Mouse (Mus musculus): ENCODE measurements around the gene 4930562C15Rik. TPM values are rescaled to one million over a fixed set of nuclear protein-coding genes. Genes with fewer than 3 reads are reported as not detected.
"Not testable (repeated sequence)": the region's sequence is repeated elsewhere in the genome, so short reads cannot be mapped to it uniquely, and the experiment has no call there.

4930562C15Rik gene
- polyA plus RNA-seq, 1 experiment from 2014 or later = 0.36 TPM

DNA sequence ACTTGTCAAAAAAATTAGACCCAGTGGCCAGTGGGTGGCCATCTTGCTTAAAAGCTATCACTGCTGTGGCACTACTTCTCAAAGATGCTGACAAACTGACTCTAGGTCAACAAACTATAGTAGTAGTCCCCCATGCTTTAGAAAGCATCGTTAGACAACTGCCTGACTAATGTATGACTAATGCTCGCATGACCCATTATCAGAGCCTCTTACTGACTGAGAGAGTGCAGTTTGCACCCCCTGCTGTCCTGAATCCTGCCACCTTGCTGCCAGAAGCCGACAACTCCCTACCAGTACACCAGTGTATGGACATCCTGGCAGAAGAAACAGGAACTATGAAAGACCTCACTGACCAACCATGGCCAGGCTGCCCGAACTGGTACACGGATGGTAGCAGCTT, 10.8 kb upstream of the 4930562C15Rik start:
- not testable (repeated sequence) for H3K27ac ChIP-seq (ENCODE audit: low read depth, low read length); DNase-seq (ENCODE audit: low spot score); ATAC-seq (replicated peaks; ENCODE audit: low FRiP score); H3K4me3 ChIP-seq (ENCODE audit: low read depth, low read length); H3K4me1 ChIP-seq (replicated peaks; ENCODE audit: control insufficient read depth, insufficient read depth, low read length); H3K4me2 ChIP-seq (ENCODE audit: low read depth, low read length, severe bottlenecking); H3K36me3 ChIP-seq (ENCODE audit: control insufficient read depth, insufficient read depth, low read length); H3K9me3 ChIP-seq (ENCODE audit: control insufficient read depth, low read length); H3K27me3 ChIP-seq (ENCODE audit: control insufficient read depth, insufficient read depth, low read length); H3K9ac ChIP-seq (ENCODE audit: low read length)
- WGBS = 82% methylated on average over 5 of the region's 5 CpGs

DNA sequence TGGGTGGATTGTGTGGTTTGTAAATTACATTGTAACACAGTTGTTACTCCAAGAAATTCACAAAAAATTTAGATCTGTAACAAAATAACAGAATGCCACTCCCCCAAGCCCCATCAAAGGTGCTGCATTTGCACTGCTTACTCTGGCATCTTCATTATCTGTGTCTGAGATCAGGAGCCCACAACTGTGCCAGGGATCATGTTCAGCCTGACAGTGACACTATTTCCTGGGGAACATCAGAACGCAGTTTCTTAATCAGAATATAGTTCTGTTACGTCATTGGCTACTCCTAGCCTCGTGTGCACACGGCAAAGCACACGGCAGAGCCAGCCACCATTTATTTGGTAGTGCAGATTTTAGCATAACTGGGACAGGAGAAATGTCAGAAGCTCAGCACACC, 7.6 kb upstream of the 4930562C15Rik start:
- WGBS = 91% methylated on average over 5 of the region's 5 CpGs
- Histone ChIP-seq H3K4me3 (ENCODE audit: low read depth, low read length) (no peak overlapping the region), H3K9ac (ENCODE audit: low read length) (no peak overlapping the region), H3K36me3 (ENCODE audit: control insufficient read depth, insufficient read depth, low read length) (no peaks in the 10 kb centered on the region), H3K4me1 (replicated peaks; ENCODE audit: control insufficient read depth, insufficient read depth, low read length) (no peaks in the 10 kb centered on the region), H3K9me3 (ENCODE audit: control insufficient read depth, low read length) (no peaks in the 10 kb centered on the region), H3K27ac (ENCODE audit: low read depth, low read length) (no peak overlapping the region), H3K27me3 (ENCODE audit: control insufficient read depth, insufficient read depth, low read length) (no peaks in the 10 kb centered on the region), H3K4me2 (ENCODE audit: low read depth, low read length, severe bottlenecking) (no peak overlapping the region)
- no peak for ATAC-seq (replicated peaks; ENCODE audit: low FRiP score)
- no peak for DNase-seq (ENCODE audit: low spot score)

DNA sequence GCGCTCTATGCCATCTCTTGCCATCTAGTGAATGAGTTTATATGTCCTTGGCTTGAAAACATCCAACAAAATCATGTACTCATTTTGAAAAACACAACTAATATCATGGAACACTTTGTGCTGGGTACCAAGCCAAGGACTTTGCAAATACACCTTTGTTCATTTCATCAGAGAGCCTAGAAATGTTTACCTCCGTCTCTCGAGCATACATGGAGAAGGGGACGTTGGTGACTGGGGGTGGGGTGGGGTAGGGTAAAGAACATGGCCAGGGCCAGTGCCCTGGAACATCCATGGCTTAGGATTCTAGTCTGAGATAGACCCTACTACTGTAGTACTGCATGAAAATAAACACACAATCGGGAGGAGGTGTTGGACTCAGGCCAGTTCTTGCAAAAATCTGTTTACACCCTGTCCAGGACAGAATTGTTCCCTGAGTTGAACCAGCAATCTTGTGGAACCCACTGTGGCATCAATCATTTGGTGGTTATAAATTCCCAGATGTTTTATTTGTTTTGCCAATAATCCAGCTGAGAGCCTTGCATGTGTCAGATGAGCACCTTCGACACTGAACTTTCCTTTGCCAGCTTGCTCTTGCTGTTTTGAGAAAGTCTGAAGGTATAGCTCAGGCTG, 5.8 kb upstream of the 4930562C15Rik start:
- Histone ChIP-seq H3K9ac (ENCODE audit: low read length) (no peak overlapping the region), H3K27me3 (ENCODE audit: control insufficient read depth, insufficient read depth, low read length) (no peaks in the 10 kb centered on the region), H3K4me1 (replicated peaks; ENCODE audit: control insufficient read depth, insufficient read depth, low read length) (no peaks in the 10 kb centered on the region), H3K27ac (ENCODE audit: low read depth, low read length) (no peak overlapping the region), H3K9me3 (ENCODE audit: control insufficient read depth, low read length) (no peaks in the 10 kb centered on the region), H3K4me3 (ENCODE audit: low read depth, low read length) (no peak overlapping the region), H3K36me3 (ENCODE audit: control insufficient read depth, insufficient read depth, low read length) (no peaks in the 10 kb centered on the region), H3K4me2 (ENCODE audit: low read depth, low read length, severe bottlenecking) (no peak overlapping the region)
- WGBS = 81% methylated on average over 6 of the region's 6 CpGs
- DNase-seq (ENCODE audit: low spot score) = no peak
- ATAC-seq (replicated peaks; ENCODE audit: low FRiP score) = no peak

DNA sequence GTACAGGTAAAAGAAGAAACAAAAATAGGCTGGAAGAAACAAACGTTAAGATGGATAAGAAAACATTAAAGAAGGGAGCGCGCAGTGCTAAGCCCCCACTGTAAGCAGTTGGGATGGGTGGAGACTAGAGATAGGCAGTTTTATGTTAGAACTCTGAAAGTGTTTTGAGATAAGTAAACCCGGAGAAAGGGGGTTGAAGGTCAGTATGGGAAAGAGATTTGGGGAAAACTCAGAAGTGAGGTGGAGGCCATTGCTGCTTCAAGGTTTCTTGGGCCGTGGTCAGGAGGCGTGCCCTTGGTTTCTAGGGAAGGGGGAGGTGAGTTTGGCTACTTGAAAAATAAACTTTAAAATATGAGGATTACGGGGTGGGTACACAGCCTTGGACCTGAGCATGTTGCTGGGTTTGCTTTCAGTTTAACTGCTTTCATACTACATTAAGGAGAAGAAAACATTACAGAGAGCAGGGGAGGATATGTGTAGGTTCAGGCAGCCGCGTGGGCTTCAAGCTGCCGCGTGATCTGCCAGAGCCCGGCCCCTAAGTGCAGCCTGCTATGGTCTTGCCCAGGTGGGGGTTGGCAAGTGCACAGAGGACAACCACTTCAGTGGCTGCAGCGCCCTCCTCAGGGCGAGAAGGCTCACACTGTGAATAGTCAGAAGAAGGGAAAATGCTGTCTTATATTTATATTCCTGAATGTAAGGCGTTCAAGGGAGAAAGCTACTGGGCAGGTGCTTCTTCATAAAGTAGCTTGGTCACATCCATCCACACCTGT, 3.4 kb upstream of the 4930562C15Rik start:
- H3K9ac ChIP-seq (ENCODE audit: low read length) = no peak overlapping the region
- no peaks in the 10 kb centered on the region for H3K27me3 ChIP-seq (ENCODE audit: control insufficient read depth, insufficient read depth, low read length)
- no peak for DNase-seq (ENCODE audit: low spot score)
- H3K4me2 ChIP-seq (ENCODE audit: low read depth, low read length, severe bottlenecking) = no peak overlapping the region
- no peaks in the 10 kb centered on the region for H3K36me3 ChIP-seq (ENCODE audit: control insufficient read depth, insufficient read depth, low read length)
- H3K4me1 ChIP-seq (replicated peaks; ENCODE audit: control insufficient read depth, insufficient read depth, low read length) = no peaks in the 10 kb centered on the region
- no peaks in the 10 kb centered on the region for H3K9me3 ChIP-seq (ENCODE audit: control insufficient read depth, low read length)
- H3K27ac ChIP-seq (ENCODE audit: low read depth, low read length) = no peak overlapping the region
- no peak overlapping the region for H3K4me3 ChIP-seq (ENCODE audit: low read depth, low read length)
- WGBS = 73% methylated on average over 15 of the region's 15 CpGs
- no peak for ATAC-seq (replicated peaks; ENCODE audit: low FRiP score)

DNA sequence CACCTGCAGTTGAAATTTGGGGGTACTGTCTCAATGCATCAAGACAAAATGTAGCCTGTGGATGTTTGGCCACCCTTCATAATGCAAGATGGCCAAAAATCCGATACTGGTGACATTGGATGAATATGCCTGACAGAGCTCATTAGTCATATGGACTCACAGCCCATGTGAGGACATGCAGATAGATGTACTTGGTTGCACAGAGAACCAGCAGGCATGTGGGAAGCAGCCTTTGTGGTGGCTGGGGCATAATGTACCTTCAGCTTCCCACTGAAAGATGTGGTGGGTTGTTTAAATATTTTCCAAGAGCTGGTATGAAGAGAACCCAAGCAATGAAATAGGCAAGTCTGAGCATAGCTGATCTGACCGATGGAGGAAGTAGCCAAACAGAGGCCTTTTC, 1.4 kb upstream of the 4930562C15Rik start:
- Histone ChIP-seq H3K9ac (ENCODE audit: low read length) (no peak overlapping the region), H3K4me3 (ENCODE audit: low read depth, low read length) (no peak overlapping the region), H3K4me1 (replicated peaks; ENCODE audit: control insufficient read depth, insufficient read depth, low read length) (no peaks in the 10 kb centered on the region), H3K27ac (ENCODE audit: low read depth, low read length) (no peak overlapping the region), H3K9me3 (ENCODE audit: control insufficient read depth, low read length) (no peaks in the 10 kb centered on the region), H3K27me3 (ENCODE audit: control insufficient read depth, insufficient read depth, low read length) (no peaks in the 10 kb centered on the region), H3K36me3 (ENCODE audit: control insufficient read depth, insufficient read depth, low read length) (no peaks in the 10 kb centered on the region), H3K4me2 (ENCODE audit: low read depth, low read length, severe bottlenecking) (no peak overlapping the region)
- ATAC-seq (replicated peaks; ENCODE audit: low FRiP score) = no peak
- DNase-seq (ENCODE audit: low spot score) = no peak
- WGBS = 82% methylated on average over 2 of the region's 2 CpGs

DNA sequence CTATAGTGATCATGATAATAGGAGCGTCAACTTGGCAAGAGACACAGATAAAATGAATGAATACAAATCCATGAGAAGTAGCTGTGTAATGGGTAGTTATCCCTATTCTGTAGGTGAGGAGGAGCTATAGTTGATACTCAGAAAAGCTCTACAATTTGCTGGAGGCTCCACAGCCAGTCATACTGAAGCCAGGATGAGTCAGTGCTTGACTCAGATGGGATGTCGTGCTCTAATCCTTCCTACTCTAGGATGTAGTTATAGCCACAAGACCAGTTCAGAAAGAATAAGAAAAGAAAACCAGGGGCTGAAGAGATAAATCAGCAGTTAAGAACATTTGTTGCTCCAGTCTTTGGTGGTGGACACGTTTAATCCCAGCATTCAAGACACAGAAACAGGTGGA, 2.4 kb downstream of the 4930562C15Rik start:
- H3K9ac ChIP-seq (ENCODE audit: low read length) = no peak overlapping the region
- 80% methylated on average over 3 of the region's 3 CpGs for whole genome bisulfite sequencing
- H3K4me1 ChIP-seq (replicated peaks; ENCODE audit: control insufficient read depth, insufficient read depth, low read length) = no peaks in the 10 kb centered on the region
- H3K9me3 ChIP-seq (ENCODE audit: control insufficient read depth, low read length) = no peaks in the 10 kb centered on the region
- no peak overlapping the region for H3K4me3 ChIP-seq (ENCODE audit: low read depth, low read length)
- no peak overlapping the region for H3K4me2 ChIP-seq (ENCODE audit: low read depth, low read length, severe bottlenecking)
- no peaks in the 10 kb centered on the region for H3K27me3 ChIP-seq (ENCODE audit: control insufficient read depth, insufficient read depth, low read length)
- no peak for ATAC-seq (replicated peaks; ENCODE audit: low FRiP score)
- H3K36me3 ChIP-seq (ENCODE audit: control insufficient read depth, insufficient read depth, low read length) = no peaks in the 10 kb centered on the region
- H3K27ac ChIP-seq (ENCODE audit: low read depth, low read length) = no peak overlapping the region
- no peak for DNase-seq (ENCODE audit: low spot score)

DNA sequence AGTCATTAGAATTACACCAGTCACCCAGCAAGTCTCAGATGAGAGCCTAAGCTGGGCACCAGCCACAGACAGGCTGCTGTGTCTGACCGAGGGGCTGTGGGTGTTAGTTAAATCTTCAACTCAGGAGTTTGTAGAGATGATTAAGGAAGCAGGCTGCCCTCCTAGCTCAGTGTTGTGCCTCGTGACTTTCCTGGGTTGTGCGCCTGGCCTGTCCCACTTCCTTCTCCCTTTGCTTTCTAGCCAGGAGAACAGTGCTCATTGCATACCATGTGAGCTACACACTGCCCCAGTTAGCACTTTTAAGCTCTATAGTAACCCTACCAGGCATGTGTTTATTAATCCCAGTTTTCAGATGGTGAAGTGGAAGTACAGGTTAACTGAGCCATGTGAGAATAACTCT, 4.3 kb downstream of the 4930562C15Rik start:
- no peaks in the 10 kb centered on the region for H3K27me3 ChIP-seq (ENCODE audit: control insufficient read depth, insufficient read depth, low read length)
- ATAC-seq (replicated peaks; ENCODE audit: low FRiP score) = no peak

DNA sequence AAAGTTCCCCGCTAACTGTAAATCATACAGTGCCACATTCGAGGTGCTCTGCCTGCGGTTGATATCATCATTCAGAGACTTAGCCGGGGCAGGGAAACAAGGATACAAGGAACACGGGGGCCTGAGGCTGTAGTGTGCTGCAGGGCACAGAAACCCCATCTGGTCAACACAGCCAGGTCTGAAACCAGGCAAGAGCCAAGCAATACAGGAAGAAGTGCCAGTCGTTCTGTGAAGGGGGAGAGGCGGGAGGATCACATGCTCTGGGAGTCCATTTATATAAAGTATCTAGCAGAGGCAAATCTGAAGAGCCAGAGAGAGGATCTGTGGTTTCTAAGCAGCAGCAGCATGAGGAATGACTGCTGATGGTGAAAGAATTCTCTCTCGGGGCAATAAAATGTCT, 5.0 kb downstream of the 4930562C15Rik start:
- no peak overlapping the region for H3K9ac ChIP-seq (ENCODE audit: low read length)
- no peak for ATAC-seq (replicated peaks; ENCODE audit: low FRiP score)
- H3K9me3 ChIP-seq (ENCODE audit: control insufficient read depth, low read length) = no peaks in the 10 kb centered on the region
- H3K4me1 ChIP-seq (replicated peaks; ENCODE audit: control insufficient read depth, insufficient read depth, low read length) = no peaks in the 10 kb centered on the region
- WGBS = 87% methylated on average over 8 of the region's 8 CpGs
- H3K4me2 ChIP-seq (ENCODE audit: low read depth, low read length, severe bottlenecking) = no peak overlapping the region
- no peaks in the 10 kb centered on the region for H3K27me3 ChIP-seq (ENCODE audit: control insufficient read depth, insufficient read depth, low read length)
- no peak overlapping the region for H3K4me3 ChIP-seq (ENCODE audit: low read depth, low read length)
- no peak overlapping the region for H3K27ac ChIP-seq (ENCODE audit: low read depth, low read length)
- H3K36me3 ChIP-seq (ENCODE audit: control insufficient read depth, insufficient read depth, low read length) = no peaks in the 10 kb centered on the region
- DNase-seq (ENCODE audit: low spot score) = no peak

More for the DNA sequence above, 4.3 kb downstream of the 4930562C15Rik start:
- Histone ChIP-seq H3K36me3 (ENCODE audit: control insufficient read depth, insufficient read depth, low read length) (no peaks in the 10 kb centered on the region), H3K4me1 (replicated peaks; ENCODE audit: control insufficient read depth, insufficient read depth, low read length) (no peaks in the 10 kb centered on the region), H3K9ac (ENCODE audit: low read length) (no peak overlapping the region), H3K4me3 (ENCODE audit: low read depth, low read length) (no peak overlapping the region), H3K27ac (ENCODE audit: low read depth, low read length) (no peak overlapping the region), H3K4me2 (ENCODE audit: low read depth, low read length, severe bottlenecking) (no peak overlapping the region), H3K9me3 (ENCODE audit: control insufficient read depth, low read length) (no peaks in the 10 kb centered on the region)
- no peak for DNase-seq (ENCODE audit: low spot score)
- WGBS = 80% methylated on average over 3 of the region's 3 CpGs

DNA sequence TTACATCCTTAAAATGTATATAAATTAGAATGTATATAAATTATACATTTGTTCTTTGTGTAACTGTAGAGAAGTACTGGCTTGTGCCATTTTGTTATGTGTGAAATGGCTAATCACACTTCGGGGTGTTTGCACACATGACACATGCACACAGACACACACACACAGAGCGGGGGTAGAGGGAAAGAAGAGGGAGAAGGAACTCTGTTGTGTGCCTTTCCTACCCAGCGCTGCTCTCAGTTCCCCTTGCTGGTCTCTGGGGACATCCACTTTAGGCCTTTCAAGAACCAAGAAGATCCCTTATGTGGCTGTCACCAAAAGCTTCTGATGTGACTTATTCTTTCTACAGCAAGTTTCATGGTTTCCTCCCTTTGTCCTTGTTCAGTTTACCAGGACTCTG, 11.8 kb downstream of the 4930562C15Rik start:
- 85% methylated on average over 3 of the region's 3 CpGs for WGBS
- H3K9ac ChIP-seq (ENCODE audit: low read length) = no peak overlapping the region
- ATAC-seq (replicated peaks; ENCODE audit: low FRiP score) (no peak), DNase-seq (ENCODE audit: low spot score) (no peak)
- H3K9me3 ChIP-seq (ENCODE audit: control insufficient read depth, low read length) = no peaks in the 10 kb centered on the region
- no peaks in the 10 kb centered on the region for H3K27me3 ChIP-seq (ENCODE audit: control insufficient read depth, insufficient read depth, low read length)
- no peak overlapping the region for H3K4me2 ChIP-seq (ENCODE audit: low read depth, low read length, severe bottlenecking)
- no peaks in the 10 kb centered on the region for H3K4me1 ChIP-seq (replicated peaks; ENCODE audit: control insufficient read depth, insufficient read depth, low read length)
- H3K36me3 ChIP-seq (ENCODE audit: control insufficient read depth, insufficient read depth, low read length) = no peaks in the 10 kb centered on the region
- H3K4me3 ChIP-seq (ENCODE audit: low read depth, low read length) = no peak overlapping the region
- no peak overlapping the region for H3K27ac ChIP-seq (ENCODE audit: low read depth, low read length)
